Mouse (Mus musculus) CH12.LX (cell line): ENCODE data around the gene Zbtb20. TPM values are rescaled to one million over a fixed set of nuclear protein-coding genes. Genes with fewer than 3 reads are reported as not detected.

ENCODE experiments used
- DNase-seq: peaks from one replicate; pipeline ENCODE4 v3.0.0-alpha.2; 2013; ENCODE audit errors: extremely low read depth
- H3K27ac ChIP-seq: 2 replicates; pipeline ENCODE4 v1.5.1; 2012; ENCODE audit warnings: low read depth, mild to moderate bottlenecking, control low read depth, moderate library complexity; ENCODE audit not compliant: insufficient read depth
- H3K27me3 ChIP-seq: replicated peaks from 2 replicates; pipeline ENCODE3; 2012; ENCODE audit warnings: inconsistent platforms
- H3K36me3 ChIP-seq, 2 experiments: replicated peaks in 1 of 2; 2 replicates each; pipeline versions ENCODE3 to v1.6.1; 2012; ENCODE audit warnings: inconsistent platforms in 1 of 2, low read length in 1 of 2, mild to moderate bottlenecking in 1 of 2, mixed read lengths in 1 of 2, moderate library complexity in 1 of 2; ENCODE audit not compliant: control insufficient read depth in 1 of 2, insufficient read depth in 1 of 2
- H3K4me1 ChIP-seq, 2 experiments: 2 replicates each; pipeline ENCODE4 v1.6.1; 2012; ENCODE audit warnings: inconsistent platforms in 1 of 2, moderate library complexity in 1 of 2; ENCODE audit not compliant: insufficient read depth in 2 of 2, control insufficient read depth in 1 of 2
- H3K4me2 ChIP-seq: 2 replicates; pipeline ENCODE4 v1.6.1; 2012; ENCODE audit warnings: low read depth, mild to moderate bottlenecking, control low read depth; ENCODE audit not compliant: poor library complexity, insufficient read depth, severe bottlenecking
- H3K4me3 ChIP-seq, 3 experiments: fragments of 150-350 bp in 1 of 3; sonication (generic) in 1 of 3; replicated peaks in 1 of 3; 2 replicates each; pipeline versions ENCODE3 to v1.5.1; 2011 to 2012; ENCODE audit warnings: low read depth in 2 of 3, low read length in 2 of 3, mild to moderate bottlenecking in 2 of 3, moderate library complexity in 2 of 3, control low read depth in 1 of 3, improper control_type of control experiment in 1 of 3, inconsistent platforms in 1 of 3, mixed read lengths in 1 of 3; ENCODE audit not compliant: poor library complexity in 1 of 3
- H3K79me2 ChIP-seq: replicated peaks from 2 replicates; pipeline ENCODE4 v1.6.1; 2012; ENCODE audit warnings: mild to moderate bottlenecking, moderate library complexity; ENCODE audit not compliant: control insufficient read depth, poor library complexity, insufficient read depth, severe bottlenecking; ENCODE audit errors: extremely low read depth
- H3K9ac ChIP-seq: 2 replicates; pipeline ENCODE4 v1.6.1; 2012; ENCODE audit warnings: low read depth, mild to moderate bottlenecking, control low read depth, moderate library complexity; ENCODE audit not compliant: insufficient read depth
- H3K9me3 ChIP-seq: replicated peaks from 2 replicates; pipeline ENCODE3; 2012; ENCODE audit warnings: low read length, inconsistent platforms, mixed read lengths
- BHLHE40 ChIP-seq: IDR thresholded peaks from 2 replicates; pipeline ENCODE4 v1.6.1; 2011; ENCODE audit warnings: mild to moderate bottlenecking, low read depth, low read length, improper control_type of control experiment
- CHD1 ChIP-seq: IDR thresholded peaks from 2 replicates; pipeline ENCODE4 v1.6.1; 2012; ENCODE audit warnings: low read depth, low read length, improper control_type of control experiment, inconsistent platforms
- CTCF ChIP-seq, 2 experiments: IDR thresholded peaks in 1 of 2; conservative IDR thresholded peaks in 1 of 2; 2 replicates each; pipeline ENCODE4 v1.5.1; 2011 to 2012; ENCODE audit warnings: low read depth in 2 of 2, low read length in 2 of 2, improper control_type of control experiment in 1 of 2, inconsistent platforms in 1 of 2, mild to moderate bottlenecking in 1 of 2, moderate library complexity in 1 of 2
- E2F4 ChIP-seq: IDR thresholded peaks from 2 replicates; pipeline ENCODE4 v1.6.1; 2011; ENCODE audit warnings: low read depth, low read length, improper control_type of control experiment; ENCODE audit not compliant: insufficient replicate concordance
- ELF1 ChIP-seq: IDR thresholded peaks from 2 replicates; pipeline ENCODE4 v1.6.1; 2014; ENCODE audit warnings: low read depth, mild to moderate bottlenecking, inconsistent platforms, low read length, improper control_type of control experiment
- EP300 ChIP-seq: IDR thresholded peaks from 2 replicates; pipeline ENCODE4 v1.6.1; 2011; ENCODE audit warnings: low read length, improper control_type of control experiment
- GABPA ChIP-seq: IDR thresholded peaks from 2 replicates; pipeline ENCODE4 v1.6.1; 2012; ENCODE audit warnings: low read depth, low read length, improper control_type of control experiment, inconsistent platforms; ENCODE audit not compliant: insufficient replicate concordance
- IRF4 ChIP-seq: IDR thresholded peaks from 2 replicates; pipeline ENCODE4 v1.6.1; 2014; ENCODE audit warnings: low read depth, mild to moderate bottlenecking, inconsistent platforms, low read length, improper control_type of control experiment
- JUN ChIP-seq: IDR thresholded peaks from 2 replicates; pipeline ENCODE4 v1.6.1; 2011; ENCODE audit warnings: low read depth, mild to moderate bottlenecking, low read length, improper control_type of control experiment, moderate library complexity; ENCODE audit not compliant: insufficient read depth
- JUND ChIP-seq: conservative IDR thresholded peaks from 2 replicates; pipeline ENCODE4 v1.6.1; 2011; ENCODE audit warnings: low read depth, low read length, improper control_type of control experiment
- KAT2A ChIP-seq: IDR thresholded peaks from 2 replicates; pipeline ENCODE4 v1.6.1; 2012; ENCODE audit warnings: low read length, improper control_type of control experiment, inconsistent platforms; ENCODE audit not compliant: insufficient replicate concordance
- MAFK ChIP-seq: IDR thresholded peaks from 2 replicates; pipeline ENCODE4 v1.6.1; 2011; ENCODE audit warnings: low read length, improper control_type of control experiment; ENCODE audit not compliant: insufficient replicate concordance
- MAX ChIP-seq: IDR thresholded peaks from 2 replicates; pipeline ENCODE4 v1.6.1; 2011; ENCODE audit warnings: low read length, improper control_type of control experiment
- MAZ ChIP-seq: IDR thresholded peaks from 2 replicates; pipeline ENCODE4 v1.6.1; 2012; ENCODE audit warnings: low read depth, mild to moderate bottlenecking, inconsistent platforms, low read length, improper control_type of control experiment, moderate library complexity
- MEF2A ChIP-seq: IDR thresholded peaks from 2 replicates; pipeline ENCODE4 v1.6.1; 2014; ENCODE audit warnings: low read depth, mild to moderate bottlenecking, inconsistent platforms, low read length, improper control_type of control experiment, borderline replicate concordance
- MXI1 ChIP-seq: IDR thresholded peaks from 2 replicates; pipeline ENCODE4 v1.6.1; 2011; ENCODE audit warnings: mild to moderate bottlenecking, low read depth, low read length, improper control_type of control experiment
- MYC ChIP-seq: IDR thresholded peaks from 2 replicates; pipeline ENCODE4 v1.6.1; 2011; ENCODE audit warnings: low read depth, mild to moderate bottlenecking, improper control_type of control experiment, low read length
- NELFE ChIP-seq: IDR thresholded peaks from 2 replicates; pipeline ENCODE4 v1.6.1; 2011; ENCODE audit warnings: low read depth, low read length, improper control_type of control experiment
- NRF1 ChIP-seq: IDR thresholded peaks from 2 replicates; pipeline ENCODE4 v1.6.1; 2014; ENCODE audit warnings: low read depth, mild to moderate bottlenecking, inconsistent platforms, low read length, improper control_type of control experiment, moderate library complexity
- POLR2A ChIP-seq: IDR thresholded peaks from 2 replicates; pipeline ENCODE4 v1.6.1; 2011; ENCODE audit warnings: low read depth, mild to moderate bottlenecking, improper control_type of control experiment, low read length
- POLR2AphosphoS2 ChIP-seq: IDR thresholded peaks from 2 replicates; pipeline ENCODE4 v1.6.1; 2011; ENCODE audit warnings: low read depth, low read length, improper control_type of control experiment
- RAD21 ChIP-seq: IDR thresholded peaks from 2 replicates; pipeline ENCODE4 v1.6.1; 2011; ENCODE audit warnings: low read depth, mild to moderate bottlenecking, low read length, improper control_type of control experiment, moderate library complexity
- SIN3A ChIP-seq: IDR thresholded peaks from 2 replicates; pipeline ENCODE4 v1.6.1; 2012; ENCODE audit warnings: low read length, improper control_type of control experiment, inconsistent platforms
- SMC3 ChIP-seq: IDR thresholded peaks from 2 replicates; pipeline ENCODE4 v1.6.1; 2011; ENCODE audit warnings: low read depth, low read length, improper control_type of control experiment
- TBP ChIP-seq: conservative IDR thresholded peaks from 2 replicates; pipeline ENCODE4 v1.6.1; 2011; ENCODE audit warnings: low read depth, low read length, improper control_type of control experiment
- TCF12 ChIP-seq: IDR thresholded peaks from 2 replicates; pipeline ENCODE4 v1.6.1; 2014; ENCODE audit warnings: low read depth, mild to moderate bottlenecking, inconsistent platforms, low read length, improper control_type of control experiment
- UBTF ChIP-seq: IDR thresholded peaks from 2 replicates; pipeline ENCODE4 v1.6.1; 2012; ENCODE audit warnings: low read depth, mild to moderate bottlenecking, inconsistent platforms, low read length, improper control_type of control experiment, moderate library complexity
- USF1 ChIP-seq: IDR thresholded peaks from 2 replicates; pipeline ENCODE4 v1.6.1; 2014; ENCODE audit warnings: low read depth, mild to moderate bottlenecking, inconsistent platforms, low read length, improper control_type of control experiment
- USF2 ChIP-seq: conservative IDR thresholded peaks from 2 replicates; pipeline ENCODE4 v1.6.1; 2011; ENCODE audit warnings: low read depth, low read length, improper control_type of control experiment
- ZC3H11A ChIP-seq: IDR thresholded peaks from 2 replicates; pipeline ENCODE4 v1.6.1; 2012; ENCODE audit warnings: low read depth, mild to moderate bottlenecking, inconsistent platforms, low read length, improper control_type of control experiment
- ZMIZ1 ChIP-seq: IDR thresholded peaks from 2 replicates; pipeline ENCODE4 v1.6.1; 2012; ENCODE audit warnings: low read depth, mild to moderate bottlenecking, inconsistent platforms, low read length, improper control_type of control experiment
- ZNF384 ChIP-seq: IDR thresholded peaks from 2 replicates; pipeline ENCODE4 v1.6.1; 2012; ENCODE audit warnings: low read depth, low read length, improper control_type of control experiment, inconsistent platforms
- dilution Hi-C: fragments of 300-500 bp; cut with MboI; formaldehyde crosslinking; loops from 2 replicates; pipeline ENCODE4 v1.14.3; 2020; ENCODE audit warnings: low sequenced_read_pairs; ENCODE audit not compliant: extremely low pct_unique_long_range_greater_than_20kb, extremely low pct_ligation_motif_present
- in situ Hi-C: fragments of 300-500 bp; cut with MboI; formaldehyde crosslinking; loops from 3 replicates; pipeline ENCODE4 v1.14.3; 2019; ENCODE audit warnings: low sequenced_read_pairs, low pct_ligation_motif_present, low pct_unique_long_range_greater_than_20kb, mixed read lengths
- polyA plus RNA-seq: library from polyadenylated mRNA; unstranded; fragments of >175 nt; gene quantifications from 2 replicates; pipeline ENCODE4 v1.2.1, GENCODE M21; 2012; ENCODE audit warnings: low read depth; ENCODE audit not compliant: insufficient read length
- total RNA-seq, 2 experiments: library from RNA; depleted of rRNA; stranded (reverse); fragments of 300-350 nt in 1 of 2; fragments of >200 nt in 1 of 2; gene quantifications; 2 replicates each; pipeline ENCODE4 v1.2.3; 2012 to 2014

Zbtb20 gene
- total and polyA plus RNA-seq, 3 experiments, result 24.9 to 58.0 (median 51.6) TPM

DNA sequence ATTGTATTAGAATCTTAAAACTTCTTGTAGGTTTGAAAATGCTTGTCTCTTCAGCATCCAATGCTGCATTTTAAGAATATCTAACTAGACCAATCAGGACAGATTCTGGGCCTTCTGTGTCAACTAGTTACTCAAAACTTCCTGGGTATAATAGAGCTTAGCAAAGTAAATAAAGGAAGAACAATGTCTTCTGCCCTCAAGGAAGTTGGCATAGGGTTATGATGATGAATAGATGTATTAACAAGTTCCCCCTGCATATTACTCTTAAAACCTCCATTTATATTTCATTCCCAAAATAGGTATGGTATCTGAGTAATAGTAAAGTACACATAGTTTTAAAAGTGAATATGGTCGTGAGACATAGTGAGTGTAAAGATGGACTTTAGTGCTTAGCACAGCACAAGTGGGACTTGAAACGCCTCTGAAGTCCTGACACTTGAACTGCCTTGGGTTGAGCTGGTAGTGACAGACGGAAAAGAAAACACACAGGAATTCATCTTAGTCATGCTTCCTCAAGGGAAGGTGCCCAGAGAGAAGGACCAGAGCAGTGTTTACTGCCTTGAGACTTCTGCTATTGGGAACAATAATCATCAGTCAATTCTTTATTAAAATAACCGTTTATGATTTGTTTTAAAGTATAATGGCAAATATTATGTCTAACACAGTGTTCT, 341.8 kb downstream of the Zbtb20 start:
- no peak overlapping the region for H3K4me3 ChIP-seq
- TF ChIP-seq E2F4 (no peak), POLR2AphosphoS2 (no peak), MYC (no peak), NELFE (no peak), ZC3H11A (no peak), MAZ (no peak), USF1 (no peak), BHLHE40 (no peak), NRF1 (no peak), CTCF (conservative IDR thresholded peaks at IDR 0.05 in 1 of 2, IDR thresholded peaks at IDR 0.05 in 1 of 2; ENCODE audit: low read depth in 2 of 2, low read length in 2 of 2) (no peak), MEF2A (no peak), MXI1 (no peak), MAX (no peak), JUND (no peak), POLR2A (no peak), USF2 (no peak), JUN (no peak), MAFK (no peak)
- TF ChIP-seq, all 38 proteins: peak for 0
- no peak overlapping the region for H3K4me2 ChIP-seq
- no peaks in the 10 kb centered on the region for H3K79me2 ChIP-seq
- dilution Hi-C loops (no loop called here), in situ Hi-C loops (no loop called here)
- no peaks in the 10 kb centered on the region for H3K36me3 ChIP-seq
- no peak overlapping the region for H3K27ac ChIP-seq
- DNase-seq, result no peak
- H3K27me3 ChIP-seq, result no peaks in the 10 kb centered on the region
- no peaks in the 10 kb centered on the region for H3K4me1 ChIP-seq
- H3K9me3 ChIP-seq, result no peaks in the 10 kb centered on the region
- no peak overlapping the region for H3K9ac ChIP-seq

DNA sequence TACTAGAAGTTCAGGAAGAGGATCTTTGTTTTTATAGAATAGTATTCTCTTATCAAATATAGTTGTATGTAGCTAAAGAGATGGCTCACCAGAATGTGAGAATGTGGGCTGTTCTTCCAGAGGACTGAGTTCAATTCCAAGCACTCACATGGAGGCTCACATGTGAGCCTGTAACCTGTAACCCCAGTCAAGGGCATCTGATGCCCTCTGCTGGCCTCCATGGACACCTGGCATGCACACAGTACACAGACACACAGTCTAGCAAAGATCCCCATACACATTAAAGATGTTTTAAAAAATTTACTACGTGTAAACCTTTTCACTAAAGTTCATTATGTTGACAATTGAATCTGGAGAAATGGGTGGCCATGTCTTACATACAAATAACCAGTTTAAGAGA, 343.7 kb downstream of the Zbtb20 start:
- peak; percentile 35 for DNase-seq
- H3K4me2 ChIP-seq, result no peak overlapping the region
- H3K27me3 ChIP-seq, result no peaks in the 10 kb centered on the region
- H3K9me3 ChIP-seq, result no peaks in the 10 kb centered on the region
- no peaks in the 10 kb centered on the region for H3K79me2 ChIP-seq
- H3K4me1 ChIP-seq, result no peaks in the 10 kb centered on the region
- dilution Hi-C loops (no loop called here), in situ Hi-C loops (no loop called here)
- H3K9ac ChIP-seq, result no peak overlapping the region
- H3K36me3 ChIP-seq, result no peaks in the 10 kb centered on the region
- H3K4me3 ChIP-seq, result no peak overlapping the region
- H3K27ac ChIP-seq, result no peak overlapping the region
- TF ChIP-seq KAT2A, result no peak
- TF ChIP-seq IRF4, result no peak
- TF ChIP-seq ZMIZ1, result no peak
- no peak for TF ChIP-seq USF2
- TF ChIP-seq NRF1, result no peak
- TF ChIP-seq GABPA, result no peak
- peak; percentile 75 for TF ChIP-seq SMC3
- TF ChIP-seq MAX, result no peak
- no peak for TF ChIP-seq ZNF384
- TF ChIP-seq CHD1, result no peak
- no peak for TF ChIP-seq USF1
- TF ChIP-seq EP300, result no peak
- no peak for TF ChIP-seq SIN3A
- no peak for TF ChIP-seq POLR2AphosphoS2
- TF ChIP-seq JUN, result no peak
- TF ChIP-seq TCF12, result no peak
- peak; percentile 75 for TF ChIP-seq RAD21
- no peak for TF ChIP-seq TBP
- no peak for TF ChIP-seq ELF1
- TF ChIP-seq UBTF, result no peak
- TF ChIP-seq POLR2A, result no peak
- peak; percentile 70 for TF ChIP-seq MYC
- TF ChIP-seq BHLHE40, result peak; percentile 33; the same call in 1 of the 2 replicates
- no peak for TF ChIP-seq MEF2A
